Mouse (Mus musculus) cortical plate, adult 2 months (tissue): ENCODE measurements around the gene Slc44a2. TPM values are rescaled to one million over a fixed set of nuclear protein-coding genes. Genes with fewer than 3 reads are reported as not detected.

Experiments used
- H3K27ac ChIP-seq: fragments of 200-500 bp; 2 replicates; pipeline ENCODE4 v1.5.1; 2012; ENCODE audit warnings: low read length, control low read depth, inconsistent platforms; ENCODE audit not compliant: insufficient read depth
- H3K4me1 ChIP-seq: fragments of 200-500 bp; 2 replicates; pipeline ENCODE4 v1.6.1; 2011; ENCODE audit warnings: low read length; ENCODE audit not compliant: control insufficient read depth, insufficient read depth
- H3K4me3 ChIP-seq: fragments of 200-500 bp; 2 replicates; pipeline ENCODE4 v1.5.1; 2011; ENCODE audit warnings: mild to moderate bottlenecking, low read length, control low read depth; ENCODE audit not compliant: insufficient read depth
- CTCF ChIP-seq: fragments of 200-500 bp; IDR thresholded peaks from 2 replicates; pipeline ENCODE4 v1.5.1; 2011; ENCODE audit warnings: mild to moderate bottlenecking, control low read depth, low read length; ENCODE audit not compliant: insufficient read depth; ENCODE audit errors: extremely low read depth
- POLR2A ChIP-seq: fragments of 200-500 bp; IDR thresholded peaks from 2 replicates; pipeline ENCODE4 v1.6.1; 2011; ENCODE audit warnings: mild to moderate bottlenecking, low read length, control low read depth; ENCODE audit not compliant: insufficient read depth; ENCODE audit errors: extremely low read depth
- polyA plus RNA-seq: library from polyadenylated mRNA; depleted of rRNA; stranded (reverse); fragments of >200 nt; gene quantifications from 2 replicates; pipeline ENCODE4 v1.2.3, GENCODE M21; 2012

The Slc44a2 gene
- polyA plus RNA-seq, 1 experiment, result 54.1 TPM

- Histone ChIP-seq H3K27ac (peak overlapping the region; percentile 20), H3K4me3 (peak overlapping the region; percentile 75), H3K4me1 (no peaks in the 10 kb centered on the region; the same call in 1 of the 2 replicates)
- TF ChIP-seq CTCF (no peak), POLR2A (peak; percentile 41; the same call in 1 of the 2 replicates)
Observed at GRCm38 (mm10) chr9:21368131-21368584, 47.7 kb downstream of the Slc44a2 start.

GRCm38 (mm10) chr9:21369080-21369479 lies 48.6 kb downstream of the Slc44a2 start:
- TF ChIP-seq POLR2A (no peak), CTCF (no peak)
- H3K27ac ChIP-seq, result no peak overlapping the region
- H3K4me1 ChIP-seq, result no peaks in the 10 kb centered on the region; the same call in 1 of the 2 replicates
- H3K4me3 ChIP-seq, result peak overlapping the region; percentile 75; the same call in 1 of the 2 replicates

- no peaks in the 10 kb centered on the region; the same call in 1 of the 2 replicates for H3K4me1 ChIP-seq
- no peak for TF ChIP-seq POLR2A
- TF ChIP-seq CTCF, result no peak
- H3K27ac ChIP-seq, result no peak overlapping the region
- H3K4me3 ChIP-seq, result no peak overlapping the region
Observed at GRCm38 (mm10) chr9:21370876-21371275, 50.4 kb downstream of the Slc44a2 start.

- TF ChIP-seq POLR2A (no peak), CTCF (no peak)
- Histone ChIP-seq H3K27ac (no peak overlapping the region), H3K4me3 (no peak overlapping the region), H3K4me1 (peaks cover 2% of the 10 kb centered on the region; the same call in 1 of the 2 replicates)
Observed at GRCm38 (mm10) chr9:21372508-21372907, 52.0 kb downstream of the Slc44a2 start.

GRCm38 (mm10) chr9:21379195-21379594 lies 58.7 kb downstream of the Slc44a2 start:
- H3K27ac ChIP-seq, result no peak overlapping the region
- TF ChIP-seq POLR2A (no peak), CTCF (no peak)
- peaks cover 5% of the 10 kb centered on the region for H3K4me1 ChIP-seq
- H3K4me3 ChIP-seq, result no peak overlapping the region

- Histone ChIP-seq H3K4me1 (peaks cover 9% of the 10 kb centered on the region), H3K4me3 (no peak overlapping the region), H3K27ac (no peak overlapping the region)
- TF ChIP-seq POLR2A, result no peak
- 0 out of 2 replicates have a peak, but pooled peaks have one; percentile 11 for TF ChIP-seq CTCF
Observed at GRCm38 (mm10) chr9:21380868-21381267, 60.4 kb downstream of the Slc44a2 start.

GRCm38 (mm10) chr9:21383966-21384365 lies 63.5 kb downstream of the Slc44a2 start:
- Histone ChIP-seq H3K4me1 (peaks cover 6% of the 10 kb centered on the region), H3K4me3 (no peak overlapping the region), H3K27ac (no peak overlapping the region)
- TF ChIP-seq POLR2A (no peak), CTCF (no peak)

- no peak overlapping the region for H3K4me3 ChIP-seq
- H3K27ac ChIP-seq, result no peak overlapping the region
- TF ChIP-seq CTCF, result no peak
- TF ChIP-seq POLR2A, result no peak
- no peaks in the 10 kb centered on the region for H3K4me1 ChIP-seq
Observed at GRCm38 (mm10) chr9:21392646-21393175, 72.2 kb downstream of the Slc44a2 start.

GRCm38 (mm10) chr9:21395692-21396091 lies 75.2 kb downstream of the Slc44a2 start:
- Histone ChIP-seq H3K4me1 (no peaks in the 10 kb centered on the region), H3K4me3 (no peak overlapping the region), H3K27ac (no peak overlapping the region)
- TF ChIP-seq CTCF (no peak), POLR2A (no peak)

GRCm38 (mm10) chr9:21397170-21397569 lies 76.7 kb downstream of the Slc44a2 start:
- Histone ChIP-seq H3K4me1 (no peaks in the 10 kb centered on the region), H3K4me3 (no peak overlapping the region), H3K27ac (no peak overlapping the region)
- no peak for TF ChIP-seq CTCF
- TF ChIP-seq POLR2A, result no peak

- Histone ChIP-seq H3K4me3 (no peak overlapping the region), H3K4me1 (no peaks in the 10 kb centered on the region), H3K27ac (no peak overlapping the region)
- TF ChIP-seq POLR2A (no peak), CTCF (no peak)
Observed at GRCm38 (mm10) chr9:21401042-21401441, 80.5 kb downstream of the Slc44a2 start.
